Mouse (Mus musculus) CH12.LX (cell line): ENCODE data around the gene Larp4. TPM values are rescaled to one million over a fixed set of nuclear protein-coding genes. Genes with fewer than 3 reads are reported as not detected.

Experiments
- DNase-seq: peaks from one replicate; pipeline ENCODE4 v3.0.0-alpha.2; 2013; ENCODE audit errors: extremely low read depth
- H3K27ac ChIP-seq: 2 replicates; pipeline ENCODE4 v1.5.1; 2012; ENCODE audit warnings: low read depth, mild to moderate bottlenecking, control low read depth, moderate library complexity; ENCODE audit not compliant: insufficient read depth
- H3K27me3 ChIP-seq: replicated peaks from 2 replicates; pipeline ENCODE3; 2012; ENCODE audit warnings: inconsistent platforms
- H3K36me3 ChIP-seq, 2 experiments: replicated peaks in 1 of 2; 2 replicates each; pipeline versions ENCODE3 to v1.6.1; 2012; ENCODE audit warnings: inconsistent platforms in 1 of 2, low read length in 1 of 2, mild to moderate bottlenecking in 1 of 2, mixed read lengths in 1 of 2, moderate library complexity in 1 of 2; ENCODE audit not compliant: control insufficient read depth in 1 of 2, insufficient read depth in 1 of 2
- H3K4me1 ChIP-seq, 2 experiments: 2 replicates each; pipeline ENCODE4 v1.6.1; 2012; ENCODE audit warnings: inconsistent platforms in 1 of 2, moderate library complexity in 1 of 2; ENCODE audit not compliant: insufficient read depth in 2 of 2, control insufficient read depth in 1 of 2
- H3K4me2 ChIP-seq: 2 replicates; pipeline ENCODE4 v1.6.1; 2012; ENCODE audit warnings: low read depth, mild to moderate bottlenecking, control low read depth; ENCODE audit not compliant: poor library complexity, insufficient read depth, severe bottlenecking
- H3K4me3 ChIP-seq, 3 experiments: fragments of 150-350 bp in 1 of 3; sonication (generic) in 1 of 3; replicated peaks in 1 of 3; 2 replicates each; pipeline versions ENCODE3 to v1.5.1; 2011 to 2012; ENCODE audit warnings: low read depth in 2 of 3, low read length in 2 of 3, mild to moderate bottlenecking in 2 of 3, moderate library complexity in 2 of 3, control low read depth in 1 of 3, improper control_type of control experiment in 1 of 3, inconsistent platforms in 1 of 3, mixed read lengths in 1 of 3; ENCODE audit not compliant: poor library complexity in 1 of 3
- H3K79me2 ChIP-seq: replicated peaks from 2 replicates; pipeline ENCODE4 v1.6.1; 2012; ENCODE audit warnings: mild to moderate bottlenecking, moderate library complexity; ENCODE audit not compliant: control insufficient read depth, poor library complexity, insufficient read depth, severe bottlenecking; ENCODE audit errors: extremely low read depth
- H3K9ac ChIP-seq: 2 replicates; pipeline ENCODE4 v1.6.1; 2012; ENCODE audit warnings: low read depth, mild to moderate bottlenecking, control low read depth, moderate library complexity; ENCODE audit not compliant: insufficient read depth
- H3K9me3 ChIP-seq: replicated peaks from 2 replicates; pipeline ENCODE3; 2012; ENCODE audit warnings: low read length, inconsistent platforms, mixed read lengths
- BHLHE40 ChIP-seq: IDR thresholded peaks from 2 replicates; pipeline ENCODE4 v1.6.1; 2011; ENCODE audit warnings: mild to moderate bottlenecking, low read depth, low read length, improper control_type of control experiment
- CHD1 ChIP-seq: IDR thresholded peaks from 2 replicates; pipeline ENCODE4 v1.6.1; 2012; ENCODE audit warnings: low read depth, low read length, improper control_type of control experiment, inconsistent platforms
- CHD2 ChIP-seq: IDR thresholded peaks from 2 replicates; pipeline ENCODE4 v1.6.1; 2011; ENCODE audit warnings: low read length, improper control_type of control experiment
- CTCF ChIP-seq, 2 experiments: IDR thresholded peaks in 1 of 2; conservative IDR thresholded peaks in 1 of 2; 2 replicates each; pipeline ENCODE4 v1.5.1; 2011 to 2012; ENCODE audit warnings: low read depth in 2 of 2, low read length in 2 of 2, improper control_type of control experiment in 1 of 2, inconsistent platforms in 1 of 2, mild to moderate bottlenecking in 1 of 2, moderate library complexity in 1 of 2
- E2F4 ChIP-seq: IDR thresholded peaks from 2 replicates; pipeline ENCODE4 v1.6.1; 2011; ENCODE audit warnings: low read depth, low read length, improper control_type of control experiment; ENCODE audit not compliant: insufficient replicate concordance
- ELF1 ChIP-seq: IDR thresholded peaks from 2 replicates; pipeline ENCODE4 v1.6.1; 2014; ENCODE audit warnings: low read depth, mild to moderate bottlenecking, inconsistent platforms, low read length, improper control_type of control experiment
- EP300 ChIP-seq: IDR thresholded peaks from 2 replicates; pipeline ENCODE4 v1.6.1; 2011; ENCODE audit warnings: low read length, improper control_type of control experiment
- ETS1 ChIP-seq: conservative IDR thresholded peaks from 2 replicates; pipeline ENCODE4 v1.6.1; 2012; ENCODE audit warnings: low read depth, mild to moderate bottlenecking, inconsistent platforms, low read length, improper control_type of control experiment, moderate library complexity
- GABPA ChIP-seq: IDR thresholded peaks from 2 replicates; pipeline ENCODE4 v1.6.1; 2012; ENCODE audit warnings: low read depth, low read length, improper control_type of control experiment, inconsistent platforms; ENCODE audit not compliant: insufficient replicate concordance
- HCFC1 ChIP-seq: IDR thresholded peaks from 2 replicates; pipeline ENCODE4 v1.6.1; 2012; ENCODE audit warnings: low read depth, mild to moderate bottlenecking, inconsistent platforms, low read length, improper control_type of control experiment
- IRF4 ChIP-seq: IDR thresholded peaks from 2 replicates; pipeline ENCODE4 v1.6.1; 2014; ENCODE audit warnings: low read depth, mild to moderate bottlenecking, inconsistent platforms, low read length, improper control_type of control experiment
- JUN ChIP-seq: IDR thresholded peaks from 2 replicates; pipeline ENCODE4 v1.6.1; 2011; ENCODE audit warnings: low read depth, mild to moderate bottlenecking, low read length, improper control_type of control experiment, moderate library complexity; ENCODE audit not compliant: insufficient read depth
- JUND ChIP-seq: conservative IDR thresholded peaks from 2 replicates; pipeline ENCODE4 v1.6.1; 2011; ENCODE audit warnings: low read depth, low read length, improper control_type of control experiment
- KAT2A ChIP-seq: IDR thresholded peaks from 2 replicates; pipeline ENCODE4 v1.6.1; 2012; ENCODE audit warnings: low read length, improper control_type of control experiment, inconsistent platforms; ENCODE audit not compliant: insufficient replicate concordance
- MAFK ChIP-seq: IDR thresholded peaks from 2 replicates; pipeline ENCODE4 v1.6.1; 2011; ENCODE audit warnings: low read length, improper control_type of control experiment; ENCODE audit not compliant: insufficient replicate concordance
- MAX ChIP-seq: IDR thresholded peaks from 2 replicates; pipeline ENCODE4 v1.6.1; 2011; ENCODE audit warnings: low read length, improper control_type of control experiment
- MAZ ChIP-seq: IDR thresholded peaks from 2 replicates; pipeline ENCODE4 v1.6.1; 2012; ENCODE audit warnings: low read depth, mild to moderate bottlenecking, inconsistent platforms, low read length, improper control_type of control experiment, moderate library complexity
- MEF2A ChIP-seq: IDR thresholded peaks from 2 replicates; pipeline ENCODE4 v1.6.1; 2014; ENCODE audit warnings: low read depth, mild to moderate bottlenecking, inconsistent platforms, low read length, improper control_type of control experiment, borderline replicate concordance
- MXI1 ChIP-seq: IDR thresholded peaks from 2 replicates; pipeline ENCODE4 v1.6.1; 2011; ENCODE audit warnings: mild to moderate bottlenecking, low read depth, low read length, improper control_type of control experiment
- MYC ChIP-seq: IDR thresholded peaks from 2 replicates; pipeline ENCODE4 v1.6.1; 2011; ENCODE audit warnings: low read depth, mild to moderate bottlenecking, improper control_type of control experiment, low read length
- NELFE ChIP-seq: IDR thresholded peaks from 2 replicates; pipeline ENCODE4 v1.6.1; 2011; ENCODE audit warnings: low read depth, low read length, improper control_type of control experiment
- NRF1 ChIP-seq: IDR thresholded peaks from 2 replicates; pipeline ENCODE4 v1.6.1; 2014; ENCODE audit warnings: low read depth, mild to moderate bottlenecking, inconsistent platforms, low read length, improper control_type of control experiment, moderate library complexity
- PAX5 ChIP-seq: IDR thresholded peaks from 2 replicates; pipeline ENCODE4 v1.6.1; 2012; ENCODE audit warnings: low read length, inconsistent platforms, mixed read lengths
- POLR2A ChIP-seq: IDR thresholded peaks from 2 replicates; pipeline ENCODE4 v1.6.1; 2011; ENCODE audit warnings: low read depth, mild to moderate bottlenecking, improper control_type of control experiment, low read length
- POLR2AphosphoS2 ChIP-seq: IDR thresholded peaks from 2 replicates; pipeline ENCODE4 v1.6.1; 2011; ENCODE audit warnings: low read depth, low read length, improper control_type of control experiment
- RAD21 ChIP-seq: IDR thresholded peaks from 2 replicates; pipeline ENCODE4 v1.6.1; 2011; ENCODE audit warnings: low read depth, mild to moderate bottlenecking, low read length, improper control_type of control experiment, moderate library complexity
- RCOR1 ChIP-seq: conservative IDR thresholded peaks from 2 replicates; pipeline ENCODE4 v1.6.1; 2012; ENCODE audit warnings: low read depth, mild to moderate bottlenecking, inconsistent platforms, low read length, improper control_type of control experiment
- SIN3A ChIP-seq: IDR thresholded peaks from 2 replicates; pipeline ENCODE4 v1.6.1; 2012; ENCODE audit warnings: low read length, improper control_type of control experiment, inconsistent platforms
- SMC3 ChIP-seq: IDR thresholded peaks from 2 replicates; pipeline ENCODE4 v1.6.1; 2011; ENCODE audit warnings: low read depth, low read length, improper control_type of control experiment
- TBP ChIP-seq: conservative IDR thresholded peaks from 2 replicates; pipeline ENCODE4 v1.6.1; 2011; ENCODE audit warnings: low read depth, low read length, improper control_type of control experiment
- TCF12 ChIP-seq: IDR thresholded peaks from 2 replicates; pipeline ENCODE4 v1.6.1; 2014; ENCODE audit warnings: low read depth, mild to moderate bottlenecking, inconsistent platforms, low read length, improper control_type of control experiment
- UBTF ChIP-seq: IDR thresholded peaks from 2 replicates; pipeline ENCODE4 v1.6.1; 2012; ENCODE audit warnings: low read depth, mild to moderate bottlenecking, inconsistent platforms, low read length, improper control_type of control experiment, moderate library complexity
- USF1 ChIP-seq: IDR thresholded peaks from 2 replicates; pipeline ENCODE4 v1.6.1; 2014; ENCODE audit warnings: low read depth, mild to moderate bottlenecking, inconsistent platforms, low read length, improper control_type of control experiment
- USF2 ChIP-seq: conservative IDR thresholded peaks from 2 replicates; pipeline ENCODE4 v1.6.1; 2011; ENCODE audit warnings: low read depth, low read length, improper control_type of control experiment
- ZC3H11A ChIP-seq: IDR thresholded peaks from 2 replicates; pipeline ENCODE4 v1.6.1; 2012; ENCODE audit warnings: low read depth, mild to moderate bottlenecking, inconsistent platforms, low read length, improper control_type of control experiment
- ZKSCAN1 ChIP-seq: IDR thresholded peaks from 2 replicates; pipeline ENCODE4 v1.6.1; 2012; ENCODE audit warnings: low read depth, inconsistent platforms, low read length, improper control_type of control experiment, borderline replicate concordance
- ZMIZ1 ChIP-seq: IDR thresholded peaks from 2 replicates; pipeline ENCODE4 v1.6.1; 2012; ENCODE audit warnings: low read depth, mild to moderate bottlenecking, inconsistent platforms, low read length, improper control_type of control experiment
- ZNF384 ChIP-seq: IDR thresholded peaks from 2 replicates; pipeline ENCODE4 v1.6.1; 2012; ENCODE audit warnings: low read depth, low read length, improper control_type of control experiment, inconsistent platforms
- dilution Hi-C: fragments of 300-500 bp; cut with MboI; formaldehyde crosslinking; loops from 2 replicates; pipeline ENCODE4 v1.14.3; 2020; ENCODE audit warnings: low sequenced_read_pairs; ENCODE audit not compliant: extremely low pct_unique_long_range_greater_than_20kb, extremely low pct_ligation_motif_present
- in situ Hi-C: fragments of 300-500 bp; cut with MboI; formaldehyde crosslinking; loops from 3 replicates; pipeline ENCODE4 v1.14.3; 2019; ENCODE audit warnings: low sequenced_read_pairs, low pct_ligation_motif_present, low pct_unique_long_range_greater_than_20kb, mixed read lengths
- polyA plus RNA-seq: library from polyadenylated mRNA; unstranded; fragments of >175 nt; gene quantifications from 2 replicates; pipeline ENCODE4 v1.2.1, GENCODE M21; 2012; ENCODE audit warnings: low read depth; ENCODE audit not compliant: insufficient read length
- total RNA-seq, 2 experiments: library from RNA; depleted of rRNA; stranded (reverse); fragments of 300-350 nt in 1 of 2; fragments of >200 nt in 1 of 2; gene quantifications; 2 replicates each; pipeline ENCODE4 v1.2.3; 2012 to 2014

Larp4 gene
- total and polyA plus RNA-seq, 3 experiments = 81.9 to 135 (median 96.3) TPM

- H3K4me3 ChIP-seq = peak overlapping the region; percentile 87 to 100 (median 98)
- peak overlapping the region; percentile 70 for H3K9ac ChIP-seq
- in situ Hi-C loops (no loop called here), dilution Hi-C loops (no loop called here)
- H3K4me1 ChIP-seq = peaks cover 0 to 43% of the 10 kb centered on the region in 2 experiments; a peak in 2 of 4 replicates
- H3K27me3 ChIP-seq = no peaks in the 10 kb centered on the region
- H3K79me2 ChIP-seq = peaks cover 44% of the 10 kb centered on the region
- H3K9me3 ChIP-seq = no peaks in the 10 kb centered on the region
- DNase-seq = peak; percentile 97
- peaks cover 0 to 3% of the 10 kb centered on the region in 2 experiments for H3K36me3 ChIP-seq
- TF ChIP-seq ETS1 = peak; percentile 29; the same call in 1 of the 2 replicates
- TF ChIP-seq USF2 = no peak
- no peak; the same call in 1 of the 2 replicates for TF ChIP-seq MAFK
- TF ChIP-seq CTCF (conservative IDR thresholded peaks at IDR 0.05 in 1 of 2, IDR thresholded peaks at IDR 0.05 in 1 of 2; ENCODE audit: low read depth in 2 of 2, low read length in 2 of 2) = no peak
- TF ChIP-seq CHD1 = no peak
- TF ChIP-seq ZMIZ1 = peak; percentile 91
- peak; percentile 97 for TF ChIP-seq MAZ
- no peak for TF ChIP-seq EP300
- no peak; the same call in 1 of the 2 replicates for TF ChIP-seq MAX
- peak; percentile 99 for TF ChIP-seq ZNF384
- TF ChIP-seq JUN = no peak
- TF ChIP-seq TBP = peak; percentile 60; the same call in 1 of the 2 replicates
- no peak for TF ChIP-seq PAX5
- TF ChIP-seq TCF12 = peak; percentile 73
- peak; percentile 63 for TF ChIP-seq MEF2A
- no peak; the same call in 1 of the 2 replicates for TF ChIP-seq ZKSCAN1
- TF ChIP-seq CHD2 = peak; percentile 96
- peak; percentile 91 for TF ChIP-seq ELF1
- TF ChIP-seq JUND = no peak
- TF ChIP-seq KAT2A = peak; percentile 95
- TF ChIP-seq POLR2AphosphoS2 = peak; percentile 89
- no peak for TF ChIP-seq MXI1
- 0 out of 2 replicates have a peak, but pooled peaks have one; percentile 52 for TF ChIP-seq RCOR1
- TF ChIP-seq UBTF = no peak
- peak; percentile 40; the same call in 1 of the 2 replicates for TF ChIP-seq GABPA
- TF ChIP-seq NELFE = peak; percentile 90
- TF ChIP-seq BHLHE40 = peak; percentile 53
- no peak for TF ChIP-seq ZC3H11A
- peak; percentile 52 for TF ChIP-seq NRF1
- TF ChIP-seq USF1 = no peak
- peak; percentile 92 for TF ChIP-seq SIN3A
- TF ChIP-seq POLR2A = peak; percentile 90
- TF ChIP-seq RAD21 = no peak
- peak; percentile 93 for TF ChIP-seq HCFC1
- no peak; the same call in 1 of the 2 replicates for TF ChIP-seq MYC
- no peak for TF ChIP-seq SMC3
- TF ChIP-seq IRF4 = peak; percentile 68; the same call in 1 of the 2 replicates
- TF ChIP-seq E2F4 = no peak
- H3K4me2 ChIP-seq = no peak overlapping the region; the same call in 1 of the 2 replicates
- H3K27ac ChIP-seq = peak overlapping the region; percentile 82
Measured at GRCm38 (mm10) chr15:99972361-99972988, 2.6 kb downstream of the Larp4 start.
